Mouse (Mus musculus): Measurements from ENCODE around the gene Fmo2. TPM values are rescaled to one million over a fixed set of nuclear protein-coding genes. Genes with fewer than 3 reads are reported as not detected.

Gene Fmo2
- total and polyA plus RNA-seq, 3 experiments, result not detected

DNA sequence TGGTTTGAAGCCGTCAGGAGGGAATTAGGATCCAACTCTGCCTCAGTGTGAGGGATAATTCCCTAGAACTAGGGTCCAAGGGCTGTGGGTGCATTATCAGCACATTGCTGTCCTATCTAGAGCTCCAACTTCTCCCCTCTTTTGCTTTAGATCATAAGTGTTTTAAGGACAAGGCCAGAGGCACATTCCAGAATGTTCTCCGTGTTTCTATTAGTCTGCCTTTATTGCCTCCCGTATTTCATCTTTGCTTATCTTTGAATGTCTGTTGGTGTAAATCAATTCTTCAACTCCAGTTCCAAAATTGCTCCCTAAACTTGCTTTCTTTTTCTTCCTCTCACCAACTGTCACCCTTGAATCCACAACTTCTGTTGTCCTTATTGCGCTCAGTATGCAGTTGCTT is 33.9 kb upstream of the Fmo2 start:
- no peaks in the 10 kb centered on the region for H3K27me3 ChIP-seq (replicated peaks)
- no peaks in the 10 kb centered on the region for H3K9me3 ChIP-seq (replicated peaks; ENCODE audit: low read length)
- H3K27ac ChIP-seq (ENCODE audit: insufficient read depth, low read depth), result no peak overlapping the region
- no peak for DNase-seq (ENCODE audit: extremely low read depth)
- dilution Hi-C loops (cut with MboI; ENCODE audit: extremely low pct_ligation_motif_present, extremely low pct_unique_long_range_greater_than_20kb, low sequenced_read_pairs), result no loop called here
- TF ChIP-seq BHLHE40 (IDR thresholded peaks at IDR 0.05; ENCODE audit: low read depth, low read length), result no peak
- no peaks in the 10 kb centered on the region for H3K79me2 ChIP-seq (replicated peaks; ENCODE audit: control insufficient read depth, extremely low read depth, insufficient read depth, poor library complexity, severe bottlenecking)
- H3K4me1 ChIP-seq (ENCODE audit: control insufficient read depth in 1 of 2, insufficient read depth in 2 of 2), result peaks cover 5 to 8% of the 10 kb centered on the region in 2 experiments; a peak in 3 of 4 replicates
- no peak overlapping the region for H3K4me2 ChIP-seq (ENCODE audit: insufficient read depth, low read depth, poor library complexity, severe bottlenecking)
- in situ Hi-C loops (cut with MboI; ENCODE audit: low pct_ligation_motif_present, low pct_unique_long_range_greater_than_20kb, low sequenced_read_pairs), result no loop called here
- H3K36me3 ChIP-seq (replicated peaks in 1 of 2; ENCODE audit: control insufficient read depth in 1 of 2, insufficient read depth in 1 of 2, low read length in 1 of 2), result no peaks in the 10 kb centered on the region
- no peak overlapping the region for H3K4me3 ChIP-seq (replicated peaks in 1 of 3; ENCODE audit: low read depth in 2 of 3, low read length in 2 of 3, poor library complexity in 1 of 3)
- H3K9ac ChIP-seq (ENCODE audit: insufficient read depth, low read depth), result no peak overlapping the region

DNA sequence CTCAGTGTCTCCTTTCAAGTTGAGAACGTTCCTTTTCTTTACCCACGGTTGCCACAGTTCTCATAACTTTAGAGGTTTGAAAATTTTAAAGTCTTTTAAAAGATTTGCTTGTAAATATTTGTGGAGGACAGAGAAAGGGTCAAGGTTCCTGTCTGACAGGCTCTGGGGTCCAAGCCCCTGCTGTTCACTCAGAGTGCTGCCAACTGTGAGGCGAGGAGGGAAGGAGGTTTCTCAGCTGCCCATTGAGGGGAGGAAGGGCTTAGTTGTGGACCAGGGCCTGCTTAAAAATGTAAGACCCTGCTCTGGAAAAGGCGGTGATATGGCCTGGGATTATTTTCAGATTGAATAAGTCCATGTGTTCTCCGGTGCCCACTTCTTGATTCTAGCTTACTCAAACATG is 33.4 kb upstream of the Fmo2 start:
- no peak overlapping the region for H3K9ac ChIP-seq (ENCODE audit: insufficient read depth, low read depth)
- in situ Hi-C loops (cut with MboI; ENCODE audit: low pct_ligation_motif_present, low pct_unique_long_range_greater_than_20kb, low sequenced_read_pairs) (no loop called here), dilution Hi-C loops (cut with MboI; ENCODE audit: extremely low pct_ligation_motif_present, extremely low pct_unique_long_range_greater_than_20kb, low sequenced_read_pairs) (no loop called here)
- H3K27me3 ChIP-seq (replicated peaks), result no peaks in the 10 kb centered on the region
- TF ChIP-seq MAX (IDR thresholded peaks at IDR 0.05; ENCODE audit: low read length) (no peak), ZMIZ1 (IDR thresholded peaks at IDR 0.05; ENCODE audit: low read depth, low read length) (no peak), RCOR1 (conservative IDR thresholded peaks at IDR 0.05; ENCODE audit: low read depth, low read length) (no peak), KAT2A (IDR thresholded peaks at IDR 0.05; ENCODE audit: insufficient replicate concordance, low read length) (no peak), ZC3H11A (IDR thresholded peaks at IDR 0.05; ENCODE audit: low read depth, low read length) (no peak), ETS1 (conservative IDR thresholded peaks at IDR 0.05; ENCODE audit: low read depth, low read length) (no peak), MAFK (IDR thresholded peaks at IDR 0.05; ENCODE audit: insufficient replicate concordance, low read length) (no peak), JUN (IDR thresholded peaks at IDR 0.05; ENCODE audit: insufficient read depth, low read depth, low read length) (no peak), JUND (conservative IDR thresholded peaks at IDR 0.05; ENCODE audit: low read depth, low read length) (no peak), MEF2A (IDR thresholded peaks at IDR 0.05; ENCODE audit: borderline replicate concordance, low read depth, low read length) (no peak), IRF4 (IDR thresholded peaks at IDR 0.05; ENCODE audit: low read depth, low read length) (no peak), SMC3 (IDR thresholded peaks at IDR 0.05; ENCODE audit: low read depth, low read length) (no peak), MYC (IDR thresholded peaks at IDR 0.05; ENCODE audit: low read depth, low read length) (no peak), NELFE (IDR thresholded peaks at IDR 0.05; ENCODE audit: low read depth, low read length) (no peak)
- H3K4me3 ChIP-seq (replicated peaks in 1 of 3; ENCODE audit: low read depth in 2 of 3, low read length in 2 of 3, poor library complexity in 1 of 3), result no peak overlapping the region
- no peak for DNase-seq (ENCODE audit: extremely low read depth)
- H3K27ac ChIP-seq (ENCODE audit: insufficient read depth, low read depth), result no peak overlapping the region
- H3K36me3 ChIP-seq (replicated peaks in 1 of 2; ENCODE audit: control insufficient read depth in 1 of 2, insufficient read depth in 1 of 2, low read length in 1 of 2), result no peaks in the 10 kb centered on the region
- H3K4me2 ChIP-seq (ENCODE audit: insufficient read depth, low read depth, poor library complexity, severe bottlenecking), result no peak overlapping the region
- no peaks in the 10 kb centered on the region for H3K79me2 ChIP-seq (replicated peaks; ENCODE audit: control insufficient read depth, extremely low read depth, insufficient read depth, poor library complexity, severe bottlenecking)
- H3K4me1 ChIP-seq (ENCODE audit: control insufficient read depth in 1 of 2, insufficient read depth in 2 of 2), result peaks cover 5 to 8% of the 10 kb centered on the region in 2 experiments; a peak in 3 of 4 replicates
- H3K9me3 ChIP-seq (replicated peaks; ENCODE audit: low read length), result no peaks in the 10 kb centered on the region

Data from CH12.LX (cell line).